Mouse (Mus musculus) stomach, embryonic 16.5 days (tissue): ENCODE measurements around the gene Rhob. TPM values are rescaled to one million over a fixed set of nuclear protein-coding genes. Genes with fewer than 3 reads are reported as not detected.

Source experiments
- ATAC-seq: fragments of 200-750 bp; cut with Nextera tagmentation; 2 replicates; pipeline ENCODE4 v1.8.0; 2017; ENCODE audit warnings: moderate number of reproducible peaks, moderate TSS enrichment; ENCODE audit not compliant: insufficient read depth, low FRiP score
- H3K27ac ChIP-seq: fragments of 300-500 bp; sonication (generic); 2 replicates; pipeline ENCODE4 v1.5.1; 2014; ENCODE audit warnings: low read length
- H3K27me3 ChIP-seq: fragments of 300-500 bp; sonication (generic); 2 replicates; pipeline ENCODE4 v1.6.1; 2014; ENCODE audit warnings: low read length, control low read depth, mixed read lengths; ENCODE audit not compliant: control insufficient read depth, insufficient read depth
- H3K36me3 ChIP-seq: fragments of 300-500 bp; sonication (generic); 2 replicates; pipeline ENCODE4 v1.6.1; 2014; ENCODE audit warnings: low read length; ENCODE audit not compliant: control insufficient read depth, insufficient read depth
- H3K4me1 ChIP-seq: fragments of 300-500 bp; sonication (generic); 2 replicates; pipeline ENCODE4 v1.6.1; 2014; ENCODE audit warnings: low read length, control low read depth, mixed read lengths; ENCODE audit not compliant: control insufficient read depth, insufficient read depth
- H3K4me2 ChIP-seq: fragments of 300-500 bp; sonication (generic); 2 replicates; pipeline ENCODE4 v1.6.1; 2014; ENCODE audit warnings: low read depth, low read length, mixed read lengths
- H3K4me3 ChIP-seq: fragments of 300-500 bp; sonication (generic); replicated peaks from 2 replicates; pipeline ENCODE4 v1.5.1; 2014; ENCODE audit warnings: mild to moderate bottlenecking, low read length
- H3K9ac ChIP-seq: fragments of 300-500 bp; sonication (generic); 2 replicates; pipeline ENCODE4 v1.6.1; 2014; ENCODE audit warnings: low read length
- H3K9me3 ChIP-seq: fragments of 300-500 bp; sonication (generic); replicated peaks from 2 replicates; pipeline ENCODE4 v1.6.1; 2016; ENCODE audit warnings: low read length, control low read depth; ENCODE audit not compliant: control insufficient read depth
- WGBS: fragments of 180-500 bp; shearing (Covaris S2); extraction: QIAGEN DNeasy Blood & Tissue Kit; methylation state at CpG from one replicate; pipeline ENCODE4 v1.1.7; 2014; 5-methylcytosine and 5-hydroxymethylcytosine counted together
- polyA plus RNA-seq: library from polyadenylated mRNA; unstranded; fragments of >200 nt; fragmentation: Nextera tagmentation; extraction: Ambion mirVana; gene quantifications from 2 replicates; pipeline ENCODE4 v1.2.1, GENCODE M21; 2015

Rhob gene
- 32.0 and 34.3 TPM in 2 replicates for polyA plus RNA-seq

DNA sequence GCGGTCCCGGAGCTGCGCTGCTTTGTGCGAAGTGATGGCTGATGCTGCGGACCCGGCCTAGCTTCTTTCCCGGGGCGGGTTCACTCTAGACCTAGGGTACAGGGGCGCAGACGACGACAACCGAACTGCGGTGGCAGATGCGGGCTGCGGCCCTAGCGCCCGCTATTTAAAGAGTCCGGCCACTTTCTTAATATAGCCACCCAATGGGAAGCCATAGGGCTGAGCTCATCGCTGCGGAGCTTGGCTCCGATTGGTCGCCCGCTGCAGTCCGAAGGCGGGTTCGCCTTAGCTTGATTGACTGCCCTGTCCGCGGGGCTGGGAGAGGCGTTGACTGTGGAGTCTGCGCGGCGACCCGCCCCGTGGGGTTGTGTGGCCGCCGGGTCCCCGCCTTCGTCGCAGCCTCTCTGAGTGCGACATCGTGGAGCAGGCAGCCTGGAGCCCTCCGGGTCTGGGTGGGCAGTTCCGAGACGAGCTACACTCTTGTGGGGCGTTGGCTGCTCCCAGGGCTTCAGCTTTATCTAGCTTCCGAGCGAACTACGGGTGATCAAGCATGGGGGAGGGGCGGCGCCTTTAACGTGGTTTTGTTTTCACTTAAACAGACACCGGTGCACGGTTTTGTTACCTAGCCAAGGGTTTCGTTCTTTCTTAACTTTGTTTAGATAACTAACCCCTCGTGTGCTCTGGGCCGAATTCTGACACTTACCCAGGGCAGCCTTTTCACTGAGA lies at the start of gene Rhob:
Gene Rhob (minus strand): TSS at position 139 of the 726 bp plus-strand sequence.
- H3K9me3 ChIP-seq: no peaks in the 10 kb centered on the region
- WGBS: under 1% methylated on average over 56 of the region's 56 CpGs
- peak; percentile 98 for ATAC-seq
- peak within 1 kb of the TSS; percentile 89 for H3K4me2 ChIP-seq
- no peaks in the 10 kb centered on the region for H3K36me3 ChIP-seq
- peak within 1 kb of the TSS; percentile 98 for H3K27ac ChIP-seq
- H3K27me3 ChIP-seq: no peaks in the 10 kb centered on the region
- peaks cover 30% of the 10 kb centered on the region for H3K4me1 ChIP-seq
- peak within 1 kb of the TSS; percentile 98 for H3K9ac ChIP-seq
- H3K4me3 ChIP-seq: peak within 1 kb of the TSS; percentile 90

DNA sequence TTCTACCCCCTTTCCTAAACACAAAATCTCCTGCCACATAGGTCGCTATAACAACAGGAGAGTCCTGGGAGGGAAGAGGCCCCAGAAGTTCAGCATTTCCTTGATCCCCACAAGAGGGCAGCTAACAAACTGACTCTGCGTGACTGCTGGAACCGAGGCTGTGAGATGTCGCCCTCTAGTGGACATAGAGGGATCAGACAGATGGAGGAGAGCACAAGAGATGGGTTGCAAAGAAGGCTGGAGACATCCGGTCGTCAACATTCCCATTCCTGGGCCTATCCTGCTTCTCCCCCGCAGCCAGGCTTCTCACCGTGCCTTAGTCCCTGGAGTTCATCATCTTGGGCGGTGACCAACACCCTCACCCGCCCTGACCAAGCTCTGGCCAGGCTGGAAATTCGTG lies 47.5 kb upstream of the Rhob start:
- H3K4me2 ChIP-seq: no peak overlapping the region
- H3K9ac ChIP-seq: no peak overlapping the region
- H3K4me3 ChIP-seq: no peak overlapping the region
- H3K27ac ChIP-seq: no peak overlapping the region
- H3K4me1 ChIP-seq: no peaks in the 10 kb centered on the region
- 20% methylated on average over 11 of the region's 11 CpGs for WGBS
- H3K9me3 ChIP-seq: no peaks in the 10 kb centered on the region
- no peaks in the 10 kb centered on the region for H3K36me3 ChIP-seq
- peak; percentile 76 for ATAC-seq
- no peaks in the 10 kb centered on the region for H3K27me3 ChIP-seq

DNA sequence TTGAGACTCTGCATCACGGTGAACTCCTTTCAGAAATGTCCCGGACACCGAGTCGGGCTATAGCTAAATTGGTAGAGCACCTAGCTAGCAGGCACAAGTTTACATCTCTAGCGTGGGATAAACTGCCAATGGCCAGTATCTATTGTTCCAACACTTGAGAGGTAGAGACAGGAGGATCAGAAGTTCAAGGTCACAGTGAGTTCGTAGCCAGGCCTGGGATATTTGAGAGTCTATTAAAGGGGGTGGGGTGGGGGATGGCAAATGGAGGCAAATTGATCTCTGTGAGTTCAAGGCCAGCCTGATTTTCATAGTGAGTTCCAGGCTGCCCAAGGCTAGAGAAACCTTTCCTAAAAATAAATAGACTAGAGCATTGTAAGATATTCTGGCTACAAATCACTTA lies 47.0 kb upstream of the Rhob start:
- ATAC-seq: no peak
- Histone ChIP-seq H3K27ac (no peak overlapping the region), H3K4me2 (no peak overlapping the region), H3K27me3 (no peaks in the 10 kb centered on the region), H3K4me1 (no peaks in the 10 kb centered on the region), H3K4me3 (no peak overlapping the region), H3K36me3 (no peaks in the 10 kb centered on the region), H3K9me3 (no peaks in the 10 kb centered on the region), H3K9ac (no peak overlapping the region)
- 85% methylated on average over 6 of the region's 6 CpGs for WGBS

GRCm38 (mm10) chr12:8545066-8545610 lies 45.3 kb upstream of the Rhob start:
- Histone ChIP-seq H3K36me3 (no peaks in the 10 kb centered on the region), H3K27ac (no peak overlapping the region), H3K4me1 (no peaks in the 10 kb centered on the region), H3K4me2 (no peak overlapping the region), H3K27me3 (no peaks in the 10 kb centered on the region), H3K9me3 (no peaks in the 10 kb centered on the region), H3K4me3 (no peak overlapping the region), H3K9ac (no peak overlapping the region)
- WGBS: 80% methylated on average over 5 of the region's 5 CpGs
- no peak for ATAC-seq

GRCm38 (mm10) chr12:8542371-8542770 lies 42.6 kb upstream of the Rhob start:
- no peak overlapping the region for H3K4me2 ChIP-seq
- H3K4me3 ChIP-seq: no peak overlapping the region
- no peak for ATAC-seq
- no peaks in the 10 kb centered on the region for H3K4me1 ChIP-seq
- H3K9ac ChIP-seq: no peak overlapping the region
- no peak overlapping the region for H3K27ac ChIP-seq
- H3K9me3 ChIP-seq: no peaks in the 10 kb centered on the region
- H3K36me3 ChIP-seq: no peaks in the 10 kb centered on the region
- H3K27me3 ChIP-seq: no peaks in the 10 kb centered on the region
- 86% methylated on average over 4 of the region's 4 CpGs for WGBS

- Histone ChIP-seq H3K4me1 (no peaks in the 10 kb centered on the region), H3K9ac (no peak overlapping the region), H3K36me3 (no peaks in the 10 kb centered on the region), H3K4me2 (no peak overlapping the region), H3K27ac (no peak overlapping the region), H3K27me3 (no peaks in the 10 kb centered on the region), H3K4me3 (no peak overlapping the region), H3K9me3 (no peaks in the 10 kb centered on the region)
- WGBS: 71% methylated on average over 13 of the region's 13 CpGs
- ATAC-seq: no peak
Observed at GRCm38 (mm10) chr12:8539471-8539870, 39.7 kb upstream of the Rhob start.

- H3K4me3 ChIP-seq: no peak overlapping the region
- H3K4me1 ChIP-seq: no peaks in the 10 kb centered on the region
- no peaks in the 10 kb centered on the region for H3K9me3 ChIP-seq
- no peak overlapping the region for H3K4me2 ChIP-seq
- 87% methylated on average over 5 of the region's 5 CpGs for WGBS
- no peak for ATAC-seq
- H3K9ac ChIP-seq: no peak overlapping the region
- no peaks in the 10 kb centered on the region for H3K27me3 ChIP-seq
- H3K36me3 ChIP-seq: no peaks in the 10 kb centered on the region
- H3K27ac ChIP-seq: no peak overlapping the region
Observed at GRCm38 (mm10) chr12:8537291-8537690, 37.5 kb upstream of the Rhob start.

DNA sequence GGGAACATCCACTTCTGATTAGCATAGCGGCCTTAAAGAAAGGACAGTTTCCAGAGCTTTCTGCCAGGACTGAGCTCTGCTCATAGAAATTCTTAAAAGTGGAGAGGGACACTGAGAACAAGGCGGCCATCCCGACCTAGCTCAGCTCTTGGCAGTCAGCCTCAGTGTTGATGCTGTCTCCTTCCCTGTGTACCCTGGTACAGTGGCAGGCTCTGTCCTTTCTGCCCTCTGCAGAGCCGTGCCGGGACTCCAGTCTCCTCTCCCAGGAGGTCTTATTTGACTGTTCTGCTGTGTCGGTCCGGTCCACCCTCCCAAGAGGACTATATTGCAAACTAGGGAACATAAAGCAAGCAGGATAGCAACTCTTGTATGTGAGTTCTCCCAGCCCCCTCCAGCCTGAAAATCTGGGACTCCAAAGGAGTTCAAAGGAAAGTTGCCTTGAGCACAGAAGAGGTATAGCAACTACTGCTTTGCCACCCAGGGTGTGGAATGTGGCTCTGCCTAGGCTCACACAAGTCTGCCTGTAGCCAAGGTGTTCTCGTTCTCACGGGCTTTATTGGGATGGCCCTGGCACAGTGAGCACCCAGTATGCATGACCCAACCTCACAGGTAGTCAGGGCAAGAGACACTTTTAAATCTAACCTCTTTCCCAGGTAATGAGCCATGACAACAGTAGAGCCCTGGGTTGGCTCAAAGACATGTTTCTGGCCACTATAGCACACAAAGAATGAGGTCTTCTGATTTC lies 36.6 kb upstream of the Rhob start:
- Histone ChIP-seq H3K9me3 (no peaks in the 10 kb centered on the region), H3K36me3 (no peaks in the 10 kb centered on the region), H3K27ac (no peak overlapping the region), H3K27me3 (no peaks in the 10 kb centered on the region), H3K9ac (no peak overlapping the region), H3K4me2 (no peak overlapping the region), H3K4me1 (no peaks in the 10 kb centered on the region), H3K4me3 (no peak overlapping the region)
- no peak for ATAC-seq
- 76% methylated on average over 9 of the region's 9 CpGs for WGBS

GRCm38 (mm10) chr12:8535596-8535995 lies 35.8 kb upstream of the Rhob start:
- Histone ChIP-seq H3K9ac (no peak overlapping the region), H3K9me3 (no peaks in the 10 kb centered on the region), H3K4me2 (no peak overlapping the region), H3K27ac (no peak overlapping the region), H3K36me3 (no peaks in the 10 kb centered on the region), H3K4me1 (no peaks in the 10 kb centered on the region), H3K4me3 (no peak overlapping the region), H3K27me3 (no peaks in the 10 kb centered on the region)
- ATAC-seq: no peak
- WGBS: 86% methylated on average over 7 of the region's 7 CpGs
